Mouse (Mus musculus): ENCODE data around the gene Tet3. TPM values are rescaled to one million over a fixed set of nuclear protein-coding genes. Genes with fewer than 3 reads are reported as not detected.

The Tet3 gene
- polyA plus RNA-seq, 1 experiment = 21.1 TPM

- no peaks in the 10 kb centered on the region for H3K27me3 ChIP-seq (ENCODE audit: control insufficient read depth, insufficient read depth, low read length)
- peaks cover 4% of the 10 kb centered on the region; the same call in 1 of the 2 replicates for H3K36me3 ChIP-seq (ENCODE audit: control insufficient read depth, insufficient read depth, low read length)
- no peak overlapping the region for H3K27ac ChIP-seq (ENCODE audit: insufficient read depth, low read length)
- peaks cover 50% of the 10 kb centered on the region for H3K4me1 ChIP-seq (ENCODE audit: control insufficient read depth, insufficient read depth, insufficient read length)
- no peak overlapping the region for H3K4me3 ChIP-seq (ENCODE audit: extremely low read depth, insufficient read depth, insufficient read length)
- no peak for TF ChIP-seq POLR2A (IDR thresholded peaks at IDR 0.05; ENCODE audit: low read depth, low read length)
- no peak for TF ChIP-seq CTCF (IDR thresholded peaks at IDR 0.05; ENCODE audit: extremely low read depth, insufficient read depth, insufficient read length, insufficient replicate concordance)
- WGBS = 72% methylated on average over 7 of the region's 7 CpGs
- no peak for DNase-seq (ENCODE audit: low read depth in 1 of 2, low spot score in 2 of 2)
Measured at GRCm38 (mm10) chr6:83478628-83479027, 19.7 kb upstream of the Tet3 start.

GRCm38 (mm10) chr6:83478217-83478616, 19.3 kb upstream of the Tet3 start:
- DNase-seq (ENCODE audit: low read depth in 1 of 2, low spot score in 2 of 2) = no peak
- no peak overlapping the region for H3K4me3 ChIP-seq (ENCODE audit: extremely low read depth, insufficient read depth, insufficient read length)
- 52% methylated on average over 4 of the region's 4 CpGs for WGBS
- peaks cover 50% of the 10 kb centered on the region for H3K4me1 ChIP-seq (ENCODE audit: control insufficient read depth, insufficient read depth, insufficient read length)
- no peak for TF ChIP-seq CTCF (IDR thresholded peaks at IDR 0.05; ENCODE audit: extremely low read depth, insufficient read depth, insufficient read length, insufficient replicate concordance)
- TF ChIP-seq POLR2A (IDR thresholded peaks at IDR 0.05; ENCODE audit: low read depth, low read length) = no peak
- H3K36me3 ChIP-seq (ENCODE audit: control insufficient read depth, insufficient read depth, low read length) = peaks cover 4% of the 10 kb centered on the region; the same call in 1 of the 2 replicates
- no peaks in the 10 kb centered on the region for H3K27me3 ChIP-seq (ENCODE audit: control insufficient read depth, insufficient read depth, low read length)
- peak overlapping the region; percentile 47 for H3K27ac ChIP-seq (ENCODE audit: insufficient read depth, low read length)

GRCm38 (mm10) chr6:83475431-83475830, 16.5 kb upstream of the Tet3 start:
- H3K36me3 ChIP-seq (ENCODE audit: control insufficient read depth, insufficient read depth, low read length) = peaks cover 2% of the 10 kb centered on the region; the same call in 1 of the 2 replicates
- no peaks in the 10 kb centered on the region for H3K27me3 ChIP-seq (ENCODE audit: control insufficient read depth, insufficient read depth, low read length)
- H3K4me3 ChIP-seq (ENCODE audit: extremely low read depth, insufficient read depth, insufficient read length) = no peak overlapping the region
- TF ChIP-seq CTCF (IDR thresholded peaks at IDR 0.05; ENCODE audit: extremely low read depth, insufficient read depth, insufficient read length, insufficient replicate concordance) (no peak), POLR2A (IDR thresholded peaks at IDR 0.05; ENCODE audit: low read depth, low read length) (no peak)
- WGBS = 78% methylated on average over 7 of the region's 7 CpGs
- peaks cover 26% of the 10 kb centered on the region for H3K4me1 ChIP-seq (ENCODE audit: control insufficient read depth, insufficient read depth, insufficient read length)
- no peak overlapping the region for H3K27ac ChIP-seq (ENCODE audit: insufficient read depth, low read length)
- no peak for DNase-seq (ENCODE audit: low read depth in 1 of 2, low spot score in 2 of 2)

DNA sequence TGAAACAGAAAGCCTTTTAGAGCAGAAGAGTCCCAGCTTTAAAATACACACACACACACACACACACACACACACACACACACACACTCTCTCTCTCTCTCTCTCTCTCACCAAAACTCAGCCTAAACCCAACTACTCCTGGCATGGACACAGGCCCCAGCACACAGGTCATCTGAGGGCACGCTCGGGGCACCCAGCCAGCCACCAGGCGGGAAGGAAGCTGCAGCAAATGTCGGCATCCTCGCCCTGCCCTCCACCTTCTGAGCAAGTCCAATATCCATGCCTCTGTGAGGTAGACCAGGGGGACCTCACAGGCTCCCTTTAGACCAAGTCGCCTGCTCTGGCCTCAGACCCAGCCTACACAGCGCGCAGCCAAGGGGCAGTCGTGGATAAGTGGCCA, 14.4 kb upstream of the Tet3 start:
- Histone ChIP-seq H3K4me3 (ENCODE audit: extremely low read depth, insufficient read depth, insufficient read length) (no peak overlapping the region), H3K4me1 (ENCODE audit: control insufficient read depth, insufficient read depth, insufficient read length) (peaks cover 13% of the 10 kb centered on the region), H3K27ac (ENCODE audit: insufficient read depth, low read length) (no peak overlapping the region), H3K27me3 (ENCODE audit: control insufficient read depth, insufficient read depth, low read length) (no peaks in the 10 kb centered on the region), H3K36me3 (ENCODE audit: control insufficient read depth, insufficient read depth, low read length) (no peaks in the 10 kb centered on the region)
- TF ChIP-seq POLR2A (IDR thresholded peaks at IDR 0.05; ENCODE audit: low read depth, low read length) (no peak), CTCF (IDR thresholded peaks at IDR 0.05; ENCODE audit: extremely low read depth, insufficient read depth, insufficient read length, insufficient replicate concordance) (no peak)
- no peak for DNase-seq (ENCODE audit: low read depth in 1 of 2, low spot score in 2 of 2)
- WGBS = 44% methylated on average over 9 of the region's 9 CpGs

- Histone ChIP-seq H3K27ac (ENCODE audit: insufficient read depth, low read length) (no peak overlapping the region), H3K4me3 (ENCODE audit: extremely low read depth, insufficient read depth, insufficient read length) (no peak overlapping the region), H3K27me3 (ENCODE audit: control insufficient read depth, insufficient read depth, low read length) (no peaks in the 10 kb centered on the region), H3K36me3 (ENCODE audit: control insufficient read depth, insufficient read depth, low read length) (no peaks in the 10 kb centered on the region), H3K4me1 (ENCODE audit: control insufficient read depth, insufficient read depth, insufficient read length) (peaks cover 5% of the 10 kb centered on the region; the same call in 1 of the 2 replicates)
- 94% methylated on average over 7 of the region's 7 CpGs for WGBS
- TF ChIP-seq CTCF (IDR thresholded peaks at IDR 0.05; ENCODE audit: extremely low read depth, insufficient read depth, insufficient read length, insufficient replicate concordance) (no peak), POLR2A (IDR thresholded peaks at IDR 0.05; ENCODE audit: low read depth, low read length) (no peak)
- DNase-seq (ENCODE audit: low read depth in 1 of 2, low spot score in 2 of 2) = no peak
Measured at GRCm38 (mm10) chr6:83471739-83472138, 12.9 kb upstream of the Tet3 start.

DNA sequence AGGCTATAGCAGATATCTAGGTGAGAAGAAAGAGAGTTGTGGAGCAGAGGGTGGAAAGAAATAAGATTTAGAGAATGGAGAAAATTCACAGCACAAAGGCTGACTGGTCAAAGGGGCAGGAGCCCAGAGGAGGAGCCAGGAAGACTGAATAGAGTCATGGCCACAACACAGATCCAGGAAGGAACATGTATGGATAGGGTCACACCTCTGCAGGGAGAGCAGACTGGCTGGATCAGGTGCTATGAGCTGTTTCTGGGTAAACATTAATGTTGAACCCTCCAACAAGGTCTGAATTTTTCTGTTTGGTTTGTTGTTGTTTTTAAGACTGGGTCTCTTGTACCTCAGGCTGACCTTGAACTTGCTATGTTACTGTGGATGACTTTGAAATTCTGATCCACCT, 5.1 kb upstream of the Tet3 start:
- no peak for DNase-seq (ENCODE audit: low read depth in 1 of 2, low spot score in 2 of 2)

DNA sequence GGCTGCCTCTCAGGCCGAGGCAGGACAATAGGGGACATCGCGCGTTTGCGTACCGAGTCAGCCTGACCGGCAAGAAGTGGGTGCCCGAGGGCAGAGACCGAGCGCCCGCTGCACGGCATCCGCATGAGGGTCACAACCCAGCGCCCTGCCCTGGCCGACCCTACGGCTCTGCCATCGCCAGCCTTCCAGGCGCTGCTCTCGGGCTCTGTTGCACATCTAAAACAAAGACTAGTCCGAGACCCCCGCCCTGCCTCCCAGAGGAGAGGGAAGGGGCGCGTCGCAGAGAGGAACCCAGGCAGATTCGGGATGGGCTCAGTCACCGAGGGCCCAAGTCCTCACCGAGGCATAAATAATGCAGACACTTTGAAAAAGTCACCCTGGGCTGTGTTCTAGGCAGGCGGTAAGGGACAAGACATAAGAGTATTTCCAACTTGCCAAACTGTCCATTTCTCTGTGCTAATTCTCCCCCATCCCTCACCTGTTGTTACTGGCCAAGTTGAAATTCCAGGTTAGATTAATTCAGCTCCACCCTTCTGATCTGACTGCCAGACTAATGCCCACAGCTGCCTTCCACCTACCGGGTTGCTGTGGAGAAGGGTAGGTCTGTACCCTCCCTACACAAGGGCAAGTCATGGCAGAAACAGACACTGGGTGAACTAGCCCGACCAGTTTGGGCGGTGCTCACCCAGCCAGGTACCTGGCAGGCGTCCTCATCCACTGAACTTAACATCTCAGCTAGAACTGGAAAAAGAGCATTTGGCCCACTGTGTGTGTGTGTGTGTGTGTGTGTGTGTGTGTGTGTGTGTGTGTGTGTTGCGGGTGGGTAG, 1.7 kb downstream of the Tet3 start:
- H3K36me3 ChIP-seq (ENCODE audit: control insufficient read depth, insufficient read depth, low read length) = no peaks in the 10 kb centered on the region
- DNase-seq (ENCODE audit: low read depth in 1 of 2, low spot score in 2 of 2) = no peak
- peak overlapping the region; percentile 92 for H3K27ac ChIP-seq (ENCODE audit: insufficient read depth, low read length)
- H3K4me1 ChIP-seq (ENCODE audit: control insufficient read depth, insufficient read depth, insufficient read length) = peaks cover 25% of the 10 kb centered on the region
- no peak for TF ChIP-seq CTCF (IDR thresholded peaks at IDR 0.05; ENCODE audit: extremely low read depth, insufficient read depth, insufficient read length, insufficient replicate concordance)
- TF ChIP-seq POLR2A (IDR thresholded peaks at IDR 0.05; ENCODE audit: low read depth, low read length) = no peak
- 12% methylated on average over 33 of the region's 33 CpGs for WGBS
- peak overlapping the region; percentile 83 for H3K4me3 ChIP-seq (ENCODE audit: extremely low read depth, insufficient read depth, insufficient read length)
- no peaks in the 10 kb centered on the region for H3K27me3 ChIP-seq (ENCODE audit: control insufficient read depth, insufficient read depth, low read length)

More for the DNA sequence above, 5.1 kb upstream of the Tet3 start:
- TF ChIP-seq CTCF (IDR thresholded peaks at IDR 0.05; ENCODE audit: extremely low read depth, insufficient read depth, insufficient read length, insufficient replicate concordance) (no peak), POLR2A (IDR thresholded peaks at IDR 0.05; ENCODE audit: low read depth, low read length) (no peak)
- no peak overlapping the region for H3K27ac ChIP-seq (ENCODE audit: insufficient read depth, low read length)
- no peak overlapping the region for H3K4me3 ChIP-seq (ENCODE audit: extremely low read depth, insufficient read depth, insufficient read length)
- H3K4me1 ChIP-seq (ENCODE audit: control insufficient read depth, insufficient read depth, insufficient read length) = no peaks in the 10 kb centered on the region
- no peaks in the 10 kb centered on the region for H3K36me3 ChIP-seq (ENCODE audit: control insufficient read depth, insufficient read depth, low read length)
- H3K27me3 ChIP-seq (ENCODE audit: control insufficient read depth, insufficient read depth, low read length) = no peaks in the 10 kb centered on the region
